Mouse (Mus musculus) midbrain, embryonic 11.5 days (tissue): ENCODE measurements at regions not wholly inside any gene's neighbourhood (a gene's known extent, or its start where the extent isn't known, plus 50 kb on each side); places are given as distances from the start of the nearest gene placed in this dataset.

Experiments used
- ATAC-seq: fragments of 200-750 bp; cut with Nextera tagmentation; 2 replicates; pipeline ENCODE4 v1.8.0; 2017; ENCODE audit warnings: moderate TSS enrichment, moderate library complexity; ENCODE audit not compliant: low FRiP score
- DNase-seq: peaks from one replicate; pipeline ENCODE4 v3.0.0; 2015; ENCODE audit warnings: low spot score; ENCODE audit errors: missing footprints
- H3K27ac ChIP-seq: fragments of 300-500 bp; sonication (generic); 2 replicates; pipeline ENCODE4 v1.5.1; 2014; ENCODE audit warnings: low read depth, low read length
- H3K27me3 ChIP-seq: fragments of 300-500 bp; sonication (generic); 2 replicates; pipeline ENCODE4 v1.6.1; 2014; ENCODE audit warnings: mild to moderate bottlenecking, low read length, moderate library complexity, mixed read lengths; ENCODE audit not compliant: control insufficient read depth, insufficient read depth
- H3K36me3 ChIP-seq: fragments of 300-500 bp; sonication (generic); 2 replicates; pipeline ENCODE4 v1.6.1; 2014; ENCODE audit warnings: mild to moderate bottlenecking, low read length, moderate library complexity, mixed read lengths; ENCODE audit not compliant: control insufficient read depth, insufficient read depth
- H3K4me1 ChIP-seq: fragments of 300-500 bp; sonication (generic); 2 replicates; pipeline ENCODE4 v1.6.1; 2014; ENCODE audit warnings: low read length; ENCODE audit not compliant: control insufficient read depth, insufficient read depth
- H3K4me2 ChIP-seq: fragments of 300-500 bp; sonication (generic); 2 replicates; pipeline ENCODE4 v1.6.1; 2014; ENCODE audit warnings: mild to moderate bottlenecking, moderate library complexity
- H3K4me3 ChIP-seq: fragments of 300-500 bp; sonication (generic); 2 replicates; pipeline ENCODE4 v1.5.1; 2014; ENCODE audit warnings: low read depth, low read length
- H3K9ac ChIP-seq: fragments of 300-500 bp; sonication (generic); 2 replicates; pipeline ENCODE4 v1.6.1; 2014; ENCODE audit warnings: low read length
- H3K9me3 ChIP-seq: fragments of 300-500 bp; sonication (generic); 2 replicates; pipeline ENCODE4 v1.6.1; 2016; ENCODE audit warnings: low read length; ENCODE audit not compliant: control insufficient read depth
- WGBS: fragments of 180-500 bp; shearing (Covaris S2); extraction: QIAGEN DNeasy Blood & Tissue Kit; methylation state at CpG from one replicate; pipeline ENCODE4 v1.1.7; 2014; 5-methylcytosine and 5-hydroxymethylcytosine counted together

DNA sequence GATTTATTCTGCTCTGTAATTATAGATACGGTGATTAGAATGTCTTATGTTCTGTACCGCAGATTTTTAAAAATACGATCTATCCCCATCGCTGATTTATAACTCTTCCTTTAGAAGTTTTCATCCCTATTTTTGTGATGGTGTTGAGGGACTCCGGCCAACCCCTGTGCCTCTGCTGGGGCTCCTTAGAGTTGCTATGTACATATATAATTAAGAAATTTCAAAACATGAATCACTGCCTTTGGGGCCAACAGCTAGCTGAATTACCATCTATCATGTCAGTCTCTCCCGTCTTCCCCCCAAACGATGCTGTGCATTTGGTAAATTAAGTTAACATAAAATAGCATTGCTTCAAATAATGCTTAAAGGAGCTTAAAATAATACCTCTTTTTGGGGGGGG is 79.8 kb upstream of the Ctbp2 start:
- WGBS, result 90% methylated on average over 7 of the region's 7 CpGs

DNA sequence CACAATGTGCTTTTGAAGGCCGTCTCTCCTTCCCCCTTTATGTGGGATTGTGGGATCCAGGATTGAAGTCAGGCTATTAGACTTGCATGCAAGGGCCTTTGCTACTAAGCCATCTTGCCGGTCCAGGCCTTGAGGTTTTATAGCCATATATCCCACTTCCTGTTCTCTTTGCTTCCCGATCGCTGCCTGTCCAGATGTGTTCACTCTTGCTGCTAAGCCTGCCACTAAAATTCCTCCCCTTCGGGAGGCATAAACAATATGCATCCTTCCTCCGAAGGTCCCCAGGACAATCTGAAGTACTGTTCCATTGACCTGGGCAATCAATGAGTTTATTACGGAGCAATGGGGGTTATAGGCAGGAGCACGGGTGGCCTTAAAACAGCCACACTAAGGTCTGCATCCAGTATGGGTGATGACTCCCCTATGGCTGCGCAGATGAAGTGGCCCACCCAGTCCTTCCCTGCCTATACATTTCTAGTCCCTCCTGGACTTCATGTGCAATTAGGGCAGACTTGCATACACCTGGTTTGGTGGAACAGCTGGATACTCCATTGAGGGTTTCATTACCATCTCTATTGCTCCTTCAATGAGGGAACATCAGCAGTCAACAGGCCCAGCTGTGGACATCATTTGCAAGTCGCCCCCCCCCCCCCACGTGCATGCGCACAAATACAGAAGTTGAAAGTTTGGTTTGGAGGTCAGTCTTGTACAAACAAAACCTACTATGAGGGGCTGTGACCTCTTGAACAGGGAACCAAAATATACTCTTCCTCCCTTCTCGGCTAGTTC is 78.1 kb upstream of the Ctbp2 start:
- peaks cover 2% of the 10 kb centered on the region; the same call in 1 of the 2 replicates for H3K4me1 ChIP-seq
- H3K9ac ChIP-seq, result no peak overlapping the region
- H3K36me3 ChIP-seq, result no peaks in the 10 kb centered on the region
- DNase-seq (peak; percentile 26), ATAC-seq (no peak)
- H3K27me3 ChIP-seq, result no peaks in the 10 kb centered on the region
- H3K27ac ChIP-seq, result no peak overlapping the region
- H3K4me3 ChIP-seq, result no peak overlapping the region
- H3K4me2 ChIP-seq, result no peak overlapping the region
- no peaks in the 10 kb centered on the region for H3K9me3 ChIP-seq
- WGBS, result 82% methylated on average over 13 of the region's 13 CpGs

More for the DNA sequence above, 79.8 kb upstream of the Ctbp2 start:
- H3K4me1 ChIP-seq, result peaks cover 2% of the 10 kb centered on the region; the same call in 1 of the 2 replicates
- H3K27ac ChIP-seq, result no peak overlapping the region
- ATAC-seq (no peak), DNase-seq (no peak)
- no peaks in the 10 kb centered on the region for H3K9me3 ChIP-seq
- H3K4me2 ChIP-seq, result no peak overlapping the region
- H3K9ac ChIP-seq, result no peak overlapping the region
- no peak overlapping the region for H3K4me3 ChIP-seq
- H3K36me3 ChIP-seq, result no peaks in the 10 kb centered on the region
- no peaks in the 10 kb centered on the region for H3K27me3 ChIP-seq

DNA sequence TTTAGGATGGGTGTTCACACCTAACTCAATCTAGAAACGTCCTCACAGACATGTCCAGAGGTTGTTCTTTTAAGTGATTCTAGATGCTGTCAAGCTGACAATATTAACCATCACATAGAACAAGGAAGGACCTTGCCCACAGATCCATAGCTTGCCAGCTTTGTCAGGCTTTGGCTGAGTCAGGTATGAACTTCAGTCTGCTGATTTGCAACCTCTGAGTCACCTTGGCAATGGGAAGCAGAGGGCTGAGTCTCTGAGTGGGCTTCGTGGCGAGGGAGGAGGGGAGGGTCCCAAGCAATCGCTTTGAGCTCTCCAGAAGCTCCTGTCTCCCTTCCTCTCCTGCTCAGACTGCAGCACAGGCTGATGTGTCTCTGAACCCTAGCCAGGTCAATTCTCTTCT is 74.9 kb upstream of the Ctbp2 start:
- Histone ChIP-seq H3K9me3 (no peaks in the 10 kb centered on the region), H3K4me1 (no peaks in the 10 kb centered on the region)

DNA sequence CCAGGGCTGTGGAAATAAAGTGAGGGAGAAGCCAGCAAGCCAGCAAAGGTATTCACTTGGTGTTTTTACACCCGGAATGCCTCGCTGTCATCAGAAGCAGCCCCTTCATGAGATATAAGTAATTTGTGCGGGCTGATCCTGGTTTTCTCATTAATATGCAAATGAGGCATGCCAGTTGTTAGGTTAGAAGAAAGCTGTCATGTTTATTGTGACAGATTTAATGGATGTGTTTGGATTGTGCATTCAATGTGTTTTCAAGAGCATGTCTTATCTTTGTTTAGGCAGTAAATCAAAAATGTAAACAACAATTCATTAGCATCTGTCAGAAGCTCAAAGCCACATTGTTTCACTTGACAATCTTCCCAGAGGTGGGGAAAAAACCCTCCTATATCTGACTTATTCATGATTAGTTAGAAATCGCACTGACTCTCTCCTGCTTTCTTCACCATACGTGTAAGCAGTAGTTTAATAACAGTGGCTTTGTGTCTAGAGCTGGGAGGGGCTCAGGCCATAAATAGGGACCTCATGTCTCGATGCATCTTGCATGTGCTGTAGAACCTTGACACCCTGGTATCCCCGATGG is 65.8 kb upstream of the Ctbp2 start:
- Histone ChIP-seq H3K4me1 (no peaks in the 10 kb centered on the region; the same call in 1 of the 2 replicates), H3K9me3 (no peaks in the 10 kb centered on the region), H3K9ac (no peak overlapping the region), H3K27ac (no peak overlapping the region), H3K4me3 (no peak overlapping the region), H3K36me3 (no peaks in the 10 kb centered on the region), H3K4me2 (no peak overlapping the region), H3K27me3 (no peaks in the 10 kb centered on the region)
- ATAC-seq, result no peak
- peak; percentile 79 for DNase-seq
- WGBS, result 77% methylated on average over 7 of the region's 7 CpGs

More for the DNA sequence above, 74.9 kb upstream of the Ctbp2 start:
- Histone ChIP-seq H3K4me2 (no peak overlapping the region), H3K4me3 (no peak overlapping the region), H3K27ac (no peak overlapping the region), H3K27me3 (no peaks in the 10 kb centered on the region), H3K36me3 (no peaks in the 10 kb centered on the region), H3K9ac (no peak overlapping the region)
- no peak for ATAC-seq
- DNase-seq, result peak; percentile 75
- WGBS, result 76% methylated on average over 4 of the region's 4 CpGs

DNA sequence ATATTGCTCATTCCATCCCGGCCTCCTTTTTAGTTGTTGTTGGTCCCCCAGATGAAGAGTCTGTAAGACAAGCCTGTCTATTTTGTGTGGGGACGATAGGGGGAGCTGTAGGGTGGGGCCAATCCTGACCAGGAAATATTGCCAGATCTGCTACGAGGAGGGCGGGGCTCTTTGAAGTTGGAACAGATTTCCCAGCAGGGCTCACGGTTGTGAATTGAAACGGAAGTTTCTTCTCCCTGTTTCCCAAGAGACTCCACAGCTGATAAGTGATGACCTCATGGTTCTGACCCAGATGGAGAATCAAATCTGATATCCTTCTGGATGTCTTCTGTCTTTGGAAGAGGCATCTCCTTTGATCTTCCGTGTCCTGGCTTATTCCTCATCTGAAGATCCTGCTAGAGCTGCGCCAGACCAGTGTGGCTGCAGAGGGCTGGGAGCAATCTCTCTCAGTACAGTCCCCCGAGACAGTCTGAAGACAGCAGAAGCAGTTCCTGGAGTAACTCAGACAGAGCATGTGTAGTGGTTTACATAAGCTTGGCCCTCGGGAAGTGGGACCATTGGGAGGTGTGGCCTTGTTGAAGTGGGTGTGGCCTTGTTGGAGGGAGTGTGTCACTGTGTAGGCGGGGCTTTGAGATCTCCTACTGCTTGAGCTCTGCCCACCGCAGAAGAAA is 61.9 kb upstream of the Ctbp2 start:
- no peaks in the 10 kb centered on the region for H3K9me3 ChIP-seq
- no peaks in the 10 kb centered on the region for H3K27me3 ChIP-seq
- H3K36me3 ChIP-seq, result no peaks in the 10 kb centered on the region
- H3K4me2 ChIP-seq, result peak overlapping the region; percentile 31
- ATAC-seq, result peak; percentile 85
- no peak overlapping the region for H3K4me3 ChIP-seq
- no peaks in the 10 kb centered on the region; the same call in 1 of the 2 replicates for H3K4me1 ChIP-seq
- peak; percentile 90 for DNase-seq
- no peak overlapping the region for H3K27ac ChIP-seq
- WGBS, result 12% methylated on average over 12 of the region's 12 CpGs
- no peak overlapping the region for H3K9ac ChIP-seq

DNA sequence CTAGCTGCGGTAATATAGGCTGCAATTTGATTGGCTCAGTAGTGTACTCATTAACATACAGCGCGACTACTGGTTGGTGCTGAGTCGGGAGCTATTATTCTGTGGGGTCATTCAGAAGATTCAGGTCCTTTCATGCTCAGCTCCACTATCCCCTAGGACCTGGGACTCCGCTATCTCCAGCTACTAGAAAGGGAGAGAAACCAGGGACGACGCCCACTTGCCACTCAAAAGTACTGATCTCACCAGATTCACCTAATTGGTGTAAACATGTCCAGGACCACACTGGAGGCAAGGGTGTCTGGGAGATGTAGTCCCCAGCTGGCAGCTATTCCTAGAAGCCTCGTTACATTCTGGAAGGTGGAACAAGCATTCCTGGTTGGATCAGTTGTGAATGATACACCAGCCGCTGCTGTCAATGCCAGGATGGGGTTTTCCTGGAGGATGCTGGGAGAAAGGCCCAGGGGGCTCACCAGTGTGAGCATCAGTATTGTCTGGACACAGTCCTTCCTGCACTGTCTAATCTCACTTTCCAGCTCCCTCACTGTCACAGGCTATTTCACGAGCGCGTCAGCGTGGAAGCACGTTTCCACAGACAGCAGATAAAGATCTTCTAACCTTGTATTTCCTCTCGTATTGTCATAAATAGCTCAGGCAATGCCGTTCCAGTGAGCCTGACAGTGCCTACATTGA is 60.9 kb upstream of the Ctbp2 start:
- H3K27ac ChIP-seq, result no peak overlapping the region
- H3K36me3 ChIP-seq, result no peaks in the 10 kb centered on the region
- H3K9ac ChIP-seq, result no peak overlapping the region
- WGBS, result 57% methylated on average over 16 of the region's 16 CpGs
- DNase-seq (peak; percentile 86), ATAC-seq (peak; percentile 63; the same call in 1 of the 2 replicates)
- peak overlapping the region; percentile 14; the same call in 1 of the 2 replicates for H3K4me3 ChIP-seq
- H3K4me1 ChIP-seq, result no peaks in the 10 kb centered on the region; the same call in 1 of the 2 replicates
- H3K27me3 ChIP-seq, result no peaks in the 10 kb centered on the region
- no peaks in the 10 kb centered on the region for H3K9me3 ChIP-seq
- H3K4me2 ChIP-seq, result peak overlapping the region; percentile 28; the same call in 1 of the 2 replicates

DNA sequence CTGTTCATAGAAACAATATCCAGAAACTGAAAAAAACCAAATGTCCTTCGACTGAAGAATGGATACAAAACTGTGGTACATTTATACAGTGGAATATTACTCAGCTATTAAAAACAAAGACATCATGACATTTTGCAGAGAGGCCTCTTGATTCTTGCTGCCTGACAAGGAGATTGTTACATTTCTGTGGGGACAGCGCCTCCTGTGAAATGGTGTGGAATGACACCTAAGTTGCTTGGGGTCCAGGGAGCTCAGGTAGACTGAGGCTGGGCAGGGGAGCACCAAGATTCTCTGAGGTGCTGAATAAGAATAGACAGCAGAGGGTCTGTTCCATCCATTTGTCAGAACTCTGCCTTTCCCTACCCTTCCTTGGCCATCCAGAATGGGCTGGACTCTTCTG is 57.2 kb upstream of the Ctbp2 start:
- no peaks in the 10 kb centered on the region; the same call in 1 of the 2 replicates for H3K4me1 ChIP-seq
- 39% methylated on average over 2 of the region's 2 CpGs for WGBS
- H3K9ac ChIP-seq, result no peak overlapping the region
- H3K4me3 ChIP-seq, result no peak overlapping the region
- no peak overlapping the region for H3K4me2 ChIP-seq
- no peak overlapping the region for H3K27ac ChIP-seq
- DNase-seq, result peak; percentile 2
- no peak for ATAC-seq
- no peaks in the 10 kb centered on the region for H3K36me3 ChIP-seq
- no peaks in the 10 kb centered on the region for H3K9me3 ChIP-seq
- H3K27me3 ChIP-seq, result no peaks in the 10 kb centered on the region

DNA sequence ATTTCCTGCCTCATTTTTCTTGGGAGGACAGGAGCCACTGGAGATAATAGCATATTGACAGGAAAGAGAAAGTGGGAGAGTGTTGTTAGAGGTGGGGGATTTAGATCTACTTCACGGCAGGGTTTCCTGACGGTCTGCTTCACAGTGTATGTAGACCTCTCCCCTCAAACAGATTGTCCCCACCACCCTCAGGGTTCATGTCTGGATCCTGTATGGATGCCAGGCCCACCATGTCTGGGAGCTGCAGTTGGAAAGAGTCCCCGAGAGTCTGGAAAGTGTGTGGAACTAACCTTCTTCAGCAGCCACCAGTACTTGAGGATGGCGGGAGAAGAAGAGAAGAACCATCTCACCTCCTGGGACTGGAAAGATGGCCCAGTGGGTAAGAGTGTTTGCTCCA is 53.0 kb upstream of the Ctbp2 start:
- H3K27me3 ChIP-seq, result no peaks in the 10 kb centered on the region
- no peaks in the 10 kb centered on the region for H3K9me3 ChIP-seq
- H3K4me1 ChIP-seq, result no peaks in the 10 kb centered on the region
- 81% methylated on average over 4 of the region's 4 CpGs for WGBS
- no peak overlapping the region for H3K4me3 ChIP-seq
- no peak overlapping the region for H3K9ac ChIP-seq
- H3K27ac ChIP-seq, result no peak overlapping the region
- H3K4me2 ChIP-seq, result no peak overlapping the region
- no peaks in the 10 kb centered on the region for H3K36me3 ChIP-seq
- DNase-seq (no peak), ATAC-seq (no peak)
